Mouse (Mus musculus): Measurements from ENCODE around the gene Cep112. TPM values are rescaled to one million over a fixed set of nuclear protein-coding genes. Genes with fewer than 3 reads are reported as not detected.

Gene Cep112
- 1.8 to 3.0 TPM (median 2.7 TPM) in 4 replicates for total RNA-seq (2023; ENCODE audit: inconsistent age)

DNA sequence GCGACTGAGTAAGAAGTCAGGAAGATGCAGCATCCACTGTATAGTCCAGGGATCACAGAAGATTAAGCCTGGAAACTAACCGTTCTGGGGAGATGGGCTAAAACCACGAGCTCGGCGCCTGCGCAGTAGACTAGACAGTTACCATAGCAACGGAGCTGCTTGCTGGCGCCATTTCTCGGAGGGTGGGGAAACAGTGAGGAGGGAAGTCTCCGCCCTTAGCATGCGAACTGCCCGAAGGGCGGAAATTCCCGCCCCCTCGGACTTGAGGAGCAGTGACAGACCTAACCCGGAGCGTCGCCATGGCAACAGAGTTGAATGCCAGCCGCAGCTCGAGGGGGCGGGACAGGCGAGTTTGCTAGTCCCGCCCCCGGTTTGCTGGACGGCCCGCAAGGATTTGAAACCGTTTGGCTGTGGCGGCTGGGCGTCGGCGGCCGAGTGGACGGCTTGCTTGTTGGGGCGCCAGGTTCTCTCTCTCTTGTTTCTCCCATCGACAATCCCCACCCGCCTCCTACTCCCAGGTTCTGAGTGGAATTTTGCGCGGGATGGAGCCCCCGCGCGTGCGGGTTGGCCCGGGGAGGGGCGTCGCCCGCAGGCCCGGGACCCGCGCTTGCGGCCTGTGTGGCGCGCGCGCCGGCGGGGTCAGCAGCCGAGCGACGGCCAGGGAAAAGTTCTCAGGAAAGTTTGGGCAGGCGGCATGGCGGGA lies at the start of gene Cep112:
Gene Cep112 (plus strand): TSS at position 304 of the 703 bp plus-strand sequence.

Other genes starting within 250 kb of the Cep112 start
- not detected in 4 replicates for gene Apoh, start 81.8 kb upstream of the Cep112 start, total RNA-seq (2023; ENCODE audit: inconsistent age)
- gene Prkca, start 81.3 kb upstream of the Cep112 start, total RNA-seq (2023; ENCODE audit: inconsistent age), result 30.7 to 41.7 TPM (median 34.2 TPM) in 4 replicates

Measured in B cell, adult (primary cell).